Mouse (Mus musculus) intestine, embryonic 14.5 days (tissue): ENCODE data around the gene Isca2. TPM values are rescaled to one million over a fixed set of nuclear protein-coding genes. Genes with fewer than 3 reads are reported as not detected.

Experiments used
- ATAC-seq: fragments of 200-750 bp; cut with Nextera tagmentation; replicated peaks from 2 replicates; pipeline ENCODE4 v1.8.0; 2017; ENCODE audit warnings: low read depth, moderate number of reproducible peaks, moderate TSS enrichment, moderate library complexity; ENCODE audit not compliant: low FRiP score, low TSS enrichment
- DNase-seq: peaks from one replicate; pipeline ENCODE4 v3.0.0-alpha.2; 2018; ENCODE audit warnings: low spot score
- H3K27ac ChIP-seq: fragments of 300-500 bp; sonication (generic); 2 replicates; pipeline ENCODE4 v1.5.1; 2014; ENCODE audit warnings: low read depth, mild to moderate bottlenecking, control low read depth
- H3K27me3 ChIP-seq: fragments of 300-500 bp; sonication (generic); replicated peaks from 2 replicates; pipeline ENCODE4 v1.6.1; 2014; ENCODE audit warnings: low read length, control low read depth; ENCODE audit not compliant: control insufficient read depth, insufficient read depth
- H3K36me3 ChIP-seq: fragments of 300-500 bp; sonication (generic); 2 replicates; pipeline ENCODE4 v1.6.1; 2014; ENCODE audit warnings: low read length, control low read depth; ENCODE audit not compliant: control insufficient read depth, insufficient read depth
- H3K4me1 ChIP-seq: fragments of 300-500 bp; sonication (generic); replicated peaks from 2 replicates; pipeline ENCODE4 v1.6.1; 2014; ENCODE audit warnings: low read length, control low read depth, mixed read lengths; ENCODE audit not compliant: control insufficient read depth, insufficient read depth
- H3K4me2 ChIP-seq: fragments of 300-500 bp; sonication (generic); 2 replicates; pipeline ENCODE4 v1.6.1; 2014; ENCODE audit warnings: low read length
- H3K4me3 ChIP-seq: fragments of 300-500 bp; sonication (generic); 2 replicates; pipeline ENCODE4 v1.5.1; 2014; ENCODE audit warnings: low read depth, low read length, control low read depth, mixed read lengths
- H3K9ac ChIP-seq: fragments of 300-500 bp; sonication (generic); 2 replicates; pipeline ENCODE4 v1.6.1; 2014; ENCODE audit warnings: mild to moderate bottlenecking, low read length
- H3K9me3 ChIP-seq: fragments of 300-500 bp; sonication (generic); 2 replicates; pipeline ENCODE4 v1.6.1; 2016; ENCODE audit warnings: low read length, control low read depth; ENCODE audit not compliant: control insufficient read depth
- WGBS: fragments of 180-500 bp; shearing (Covaris S2); extraction: QIAGEN DNeasy Blood & Tissue Kit; methylation state at CpG from one replicate; pipeline ENCODE4 v1.1.7; 2014; 5-methylcytosine and 5-hydroxymethylcytosine counted together
- polyA plus RNA-seq: library from polyadenylated mRNA; unstranded; fragments of >200 nt; fragmentation: Nextera tagmentation; extraction: Ambion mirVana; gene quantifications from 2 replicates; pipeline ENCODE4 v1.2.1, GENCODE M21; 2014

The Isca2 gene
- polyA plus RNA-seq, 1 experiment from 2014 or later: 135 TPM

DNA sequence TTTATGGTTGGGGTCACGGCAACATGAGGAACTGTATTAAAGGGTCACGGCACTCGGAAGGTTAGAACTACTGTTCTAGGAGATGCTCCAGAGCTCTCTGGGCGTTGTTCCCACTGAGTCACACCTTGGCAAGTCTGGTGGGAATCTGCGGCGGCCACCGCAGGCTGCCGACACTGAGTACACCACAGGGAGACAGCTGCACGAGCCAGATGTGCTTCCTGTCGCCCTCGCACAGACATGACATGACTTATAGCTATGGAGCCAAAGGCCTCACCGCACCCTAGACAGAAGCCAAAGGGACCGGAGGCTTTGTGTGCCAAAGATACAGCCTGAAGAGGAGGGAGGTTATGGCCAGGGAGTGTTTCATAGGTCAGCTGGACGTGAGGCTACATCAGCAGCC, 22.4 kb upstream of the Isca2 start:
- Histone ChIP-seq H3K9ac (no peak overlapping the region), H3K4me1 (no peaks in the 10 kb centered on the region), H3K4me3 (no peak overlapping the region), H3K27me3 (no peaks in the 10 kb centered on the region), H3K9me3 (no peaks in the 10 kb centered on the region), H3K4me2 (no peak overlapping the region), H3K36me3 (peaks cover 3% of the 10 kb centered on the region), H3K27ac (no peak overlapping the region)
- WGBS: 51% methylated on average over 14 of the region's 14 CpGs
- DNase-seq: no peak
- no peak for ATAC-seq

DNA sequence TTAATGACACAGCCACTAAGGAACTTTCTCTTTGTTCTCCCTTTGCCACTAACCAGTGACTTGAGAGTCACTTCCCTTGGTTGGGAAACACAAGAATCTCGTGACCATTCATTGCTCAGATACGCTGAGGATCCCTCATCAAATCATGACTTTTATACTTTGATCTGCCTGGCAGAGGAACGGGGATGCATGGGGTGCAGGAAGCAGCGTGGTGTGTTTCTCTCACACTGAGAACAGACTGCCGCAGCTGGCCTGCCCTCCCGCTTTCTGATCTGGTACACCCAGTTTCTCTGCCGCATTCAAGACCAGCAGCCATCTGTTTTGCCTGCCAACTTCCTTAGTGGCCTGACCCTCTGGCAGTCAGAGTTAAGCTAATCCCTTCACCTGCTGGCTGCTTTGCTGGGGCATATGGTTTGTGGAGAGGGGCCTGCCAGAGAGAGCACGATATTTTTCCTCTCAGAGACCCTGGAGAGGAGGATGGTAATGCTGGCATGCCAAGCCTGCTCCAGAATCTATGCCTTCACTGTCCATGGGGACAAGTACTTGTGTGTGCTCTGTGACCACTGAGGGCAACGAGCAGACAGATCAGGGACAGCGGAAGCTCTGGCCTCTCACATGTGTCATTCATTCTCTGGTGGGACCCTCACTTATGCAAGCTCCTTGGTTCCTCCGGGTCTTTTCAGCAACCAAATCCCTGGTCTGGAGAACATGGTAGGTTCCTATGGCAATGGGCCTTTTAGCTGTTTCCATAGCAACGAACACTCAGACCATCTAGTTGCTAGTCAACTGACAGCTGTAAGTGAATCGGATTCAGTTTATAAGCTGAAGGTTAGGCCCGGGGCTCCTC, 20.7 kb upstream of the Isca2 start:
- H3K9ac ChIP-seq: no peak overlapping the region
- no peaks in the 10 kb centered on the region for H3K27me3 ChIP-seq
- no peak overlapping the region for H3K4me3 ChIP-seq
- peaks cover 20% of the 10 kb centered on the region for H3K36me3 ChIP-seq
- no peak for ATAC-seq
- no peak for DNase-seq
- no peak overlapping the region for H3K4me2 ChIP-seq
- no peaks in the 10 kb centered on the region for H3K9me3 ChIP-seq
- 44% methylated on average over 14 of the region's 14 CpGs for WGBS
- H3K4me1 ChIP-seq: no peaks in the 10 kb centered on the region
- H3K27ac ChIP-seq: no peak overlapping the region

DNA sequence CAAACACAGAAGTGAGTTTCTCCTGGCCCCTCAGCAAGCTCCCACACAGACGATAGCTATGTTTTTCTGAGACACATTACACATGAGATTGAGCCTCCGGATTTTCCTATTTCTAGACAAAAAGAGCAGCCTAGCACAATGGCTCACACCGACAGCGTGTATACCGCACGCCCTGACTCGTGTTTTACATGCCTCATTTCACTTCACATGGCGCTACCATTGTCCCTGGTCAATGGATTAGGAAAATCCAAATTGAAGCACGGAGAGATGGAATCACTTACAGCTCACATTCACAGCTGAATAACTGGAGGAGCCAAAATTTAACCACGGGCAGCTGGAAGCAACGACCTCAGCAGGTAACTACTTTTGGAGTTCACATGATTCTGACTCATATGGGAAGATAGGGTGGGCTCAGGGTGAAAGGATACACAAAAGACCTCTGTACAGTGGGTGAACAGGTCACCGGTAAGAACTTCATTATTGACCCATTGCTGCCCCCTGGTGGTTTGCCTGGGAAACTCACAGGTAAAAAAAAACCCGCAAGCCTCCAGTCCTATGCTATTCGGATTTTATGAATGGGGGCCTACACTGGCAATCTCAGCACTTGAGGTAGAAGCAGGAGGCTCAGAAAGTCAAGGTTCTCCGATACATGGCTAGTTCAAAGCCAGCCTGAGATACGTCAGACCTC, 17.9 kb upstream of the Isca2 start:
- Histone ChIP-seq H3K9me3 (no peaks in the 10 kb centered on the region), H3K4me2 (no peak overlapping the region), H3K4me3 (no peak overlapping the region), H3K4me1 (no peaks in the 10 kb centered on the region), H3K36me3 (peaks cover 36% of the 10 kb centered on the region), H3K9ac (no peak overlapping the region), H3K27me3 (no peaks in the 10 kb centered on the region), H3K27ac (no peak overlapping the region)
- WGBS: 72% methylated on average over 16 of the region's 16 CpGs
- ATAC-seq: no peak
- DNase-seq: peak; percentile 87

DNA sequence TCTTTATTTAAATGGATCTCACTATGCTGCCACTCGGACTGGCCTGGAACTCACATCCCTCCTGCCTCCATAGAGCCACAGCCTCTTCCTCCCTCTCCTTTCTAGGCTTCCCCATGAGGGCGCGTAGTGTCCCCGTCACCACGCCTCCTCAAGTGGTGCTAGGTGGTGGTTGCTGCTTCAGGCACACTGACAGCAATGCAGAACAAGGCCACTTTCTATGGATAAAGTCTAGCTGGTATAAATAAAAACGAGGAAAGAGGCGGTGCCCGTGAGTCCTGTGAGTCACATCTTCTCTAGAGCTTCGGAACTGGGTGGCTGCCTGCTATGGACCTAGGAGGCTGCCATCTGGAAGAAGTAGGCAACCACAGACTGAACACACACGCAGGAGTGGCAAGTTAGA, 17.0 kb upstream of the Isca2 start:
- WGBS: 94% methylated on average over 10 of the region's 10 CpGs
- no peaks in the 10 kb centered on the region for H3K27me3 ChIP-seq
- no peaks in the 10 kb centered on the region for H3K4me1 ChIP-seq
- no peak overlapping the region for H3K27ac ChIP-seq
- no peak overlapping the region for H3K9ac ChIP-seq
- ATAC-seq (no peak), DNase-seq (no peak)
- H3K4me3 ChIP-seq: no peak overlapping the region
- H3K9me3 ChIP-seq: no peaks in the 10 kb centered on the region
- no peak overlapping the region for H3K4me2 ChIP-seq
- peaks cover 42% of the 10 kb centered on the region for H3K36me3 ChIP-seq

DNA sequence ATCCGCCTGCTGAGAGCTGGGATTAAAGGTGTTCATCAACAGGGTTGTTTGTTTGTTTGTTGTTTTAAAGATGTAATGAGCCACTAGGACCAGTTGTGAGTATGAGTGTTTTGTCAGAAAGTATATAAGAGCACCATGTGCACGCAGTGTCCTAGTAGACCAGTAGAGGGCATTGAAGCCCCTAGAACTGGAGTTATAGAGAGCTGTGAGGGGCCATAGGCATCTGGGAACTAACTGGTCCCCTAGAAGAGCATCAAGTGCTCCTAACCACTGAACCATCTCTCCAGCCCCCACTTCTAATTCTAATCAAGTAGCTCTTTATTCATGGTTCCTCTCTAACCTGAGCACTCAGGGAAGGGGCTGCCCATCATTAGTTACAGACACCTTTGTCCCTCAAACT, 14.0 kb upstream of the Isca2 start:
- no peak overlapping the region for H3K9ac ChIP-seq
- H3K27ac ChIP-seq: no peak overlapping the region
- no peak overlapping the region for H3K4me3 ChIP-seq
- no peaks in the 10 kb centered on the region for H3K4me1 ChIP-seq
- H3K9me3 ChIP-seq: no peaks in the 10 kb centered on the region
- DNase-seq (no peak), ATAC-seq (no peak)
- H3K4me2 ChIP-seq: no peak overlapping the region
- WGBS: 82% methylated on average over 2 of the region's 2 CpGs
- H3K27me3 ChIP-seq: no peaks in the 10 kb centered on the region
- peaks cover 61% of the 10 kb centered on the region for H3K36me3 ChIP-seq

DNA sequence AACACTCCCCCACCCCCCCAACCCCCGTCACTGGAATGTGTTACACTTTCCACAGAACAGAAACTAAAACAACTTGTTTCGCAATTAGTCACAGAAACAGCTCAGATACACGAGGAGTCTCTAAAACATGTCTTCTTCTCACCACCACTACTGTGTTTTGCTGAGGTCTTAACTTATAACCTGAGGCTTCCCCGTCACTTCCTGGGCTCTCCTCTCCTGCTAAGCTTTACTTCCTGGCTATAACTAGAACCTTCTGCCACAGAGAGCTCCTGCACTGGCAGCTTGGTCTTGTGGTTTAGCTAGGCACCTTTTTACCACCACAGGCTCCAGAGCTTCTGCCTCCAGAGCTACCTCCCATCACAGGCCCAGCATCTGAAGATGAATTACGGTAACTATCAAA, 10.5 kb upstream of the Isca2 start:
- ATAC-seq: no peak

DNA sequence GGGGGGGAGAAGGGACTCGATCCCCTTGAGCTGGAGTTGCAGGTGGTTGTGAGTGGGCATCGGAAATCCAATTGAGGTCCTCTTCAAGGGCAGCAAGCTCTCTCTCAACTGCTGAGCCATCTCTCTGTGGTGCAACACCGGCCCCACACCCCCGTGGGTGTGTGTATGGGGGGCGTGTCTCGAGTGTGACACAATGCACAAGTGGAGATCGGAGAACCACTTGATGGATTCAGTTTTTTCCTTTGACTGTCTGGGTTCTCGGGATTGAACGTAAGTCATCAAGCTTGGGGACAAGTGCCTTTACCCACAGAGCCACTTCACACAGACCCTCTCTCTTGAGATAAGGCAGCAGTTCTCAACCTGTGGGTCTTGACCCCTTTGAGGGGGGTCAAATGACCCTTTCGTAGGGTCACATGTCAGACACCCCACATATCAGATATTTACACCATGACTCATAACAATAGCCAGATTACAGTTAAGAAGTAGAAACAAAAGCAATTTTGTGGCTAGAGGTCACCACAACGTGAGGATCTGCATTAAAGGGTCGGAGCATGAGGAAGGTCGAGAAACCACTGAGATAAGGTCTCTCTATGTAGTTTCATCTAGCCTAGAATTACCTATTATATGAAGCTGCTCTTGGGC, 9.4 kb upstream of the Isca2 start:
- Histone ChIP-seq H3K36me3 (peaks cover 50% of the 10 kb centered on the region), H3K9ac (no peak overlapping the region), H3K4me1 (0 out of 2 replicates have a peak, but pooled peaks cover 7% of the 10 kb centered on the region), H3K27ac (no peak overlapping the region), H3K4me3 (no peak overlapping the region), H3K9me3 (no peaks in the 10 kb centered on the region), H3K4me2 (no peak overlapping the region), H3K27me3 (no peaks in the 10 kb centered on the region)
- DNase-seq (no peak), ATAC-seq (no peak)
- 90% methylated on average over 13 of the region's 13 CpGs for WGBS

More for the DNA sequence above, 10.5 kb upstream of the Isca2 start:
- Histone ChIP-seq H3K4me1 (0 out of 2 replicates have a peak, but pooled peaks cover 7% of the 10 kb centered on the region), H3K36me3 (peaks cover 51% of the 10 kb centered on the region), H3K4me3 (no peak overlapping the region), H3K27ac (no peak overlapping the region), H3K27me3 (no peaks in the 10 kb centered on the region), H3K9me3 (no peaks in the 10 kb centered on the region), H3K9ac (no peak overlapping the region), H3K4me2 (no peak overlapping the region)
- DNase-seq: no peak
- 84% methylated on average over 5 of the region's 5 CpGs for WGBS

DNA sequence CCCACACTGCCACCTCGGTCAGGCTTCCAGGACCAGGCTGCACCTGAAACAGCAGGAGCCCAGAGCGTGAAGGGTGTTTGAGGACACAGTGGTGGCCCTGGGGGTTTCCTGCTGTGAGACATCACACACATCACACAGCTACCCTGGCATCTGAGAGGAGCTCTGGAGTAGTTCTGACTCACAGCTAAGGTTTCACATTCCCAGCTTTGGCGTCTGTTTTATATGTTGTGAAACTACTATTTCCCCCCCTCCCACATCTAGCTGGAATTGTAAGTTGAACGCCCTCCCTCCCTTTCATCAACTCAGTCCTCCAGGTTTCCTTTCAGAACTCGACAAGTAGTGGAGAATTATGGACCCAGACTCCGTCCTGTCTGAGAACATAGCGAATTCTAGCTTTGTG, 8.3 kb upstream of the Isca2 start:
- H3K27ac ChIP-seq: no peak overlapping the region
- H3K9me3 ChIP-seq: no peaks in the 10 kb centered on the region
- 0 out of 2 replicates have a peak, but pooled peaks cover 7% of the 10 kb centered on the region for H3K4me1 ChIP-seq
- DNase-seq: no peak
- no peak overlapping the region for H3K4me3 ChIP-seq
- H3K9ac ChIP-seq: no peak overlapping the region
- H3K27me3 ChIP-seq: no peaks in the 10 kb centered on the region
- 82% methylated on average over 7 of the region's 7 CpGs for WGBS
- H3K36me3 ChIP-seq: peaks cover 40% of the 10 kb centered on the region
- ATAC-seq: no peak
- no peak overlapping the region for H3K4me2 ChIP-seq
